Mouse (Mus musculus) small intestine, adult 2 months (tissue): ENCODE results near the gene Zfp579.

Experiments
- CTCF ChIP-seq: fragments of 200-500 bp; IDR thresholded peaks from 2 replicates; pipeline ENCODE4 v1.5.1; 2012; ENCODE audit warnings: low read depth, mild to moderate bottlenecking, control low read depth, inconsistent platforms, low read length, moderate library complexity, mixed read lengths; ENCODE audit not compliant: insufficient replicate concordance, insufficient read length; ENCODE audit errors: extremely low read depth
- POLR2A ChIP-seq: fragments of 200-500 bp; IDR thresholded peaks from 2 replicates; pipeline ENCODE4 v1.6.1; 2012; ENCODE audit warnings: low read depth, mild to moderate bottlenecking, control low read depth, inconsistent platforms, low read length, moderate library complexity

DNA sequence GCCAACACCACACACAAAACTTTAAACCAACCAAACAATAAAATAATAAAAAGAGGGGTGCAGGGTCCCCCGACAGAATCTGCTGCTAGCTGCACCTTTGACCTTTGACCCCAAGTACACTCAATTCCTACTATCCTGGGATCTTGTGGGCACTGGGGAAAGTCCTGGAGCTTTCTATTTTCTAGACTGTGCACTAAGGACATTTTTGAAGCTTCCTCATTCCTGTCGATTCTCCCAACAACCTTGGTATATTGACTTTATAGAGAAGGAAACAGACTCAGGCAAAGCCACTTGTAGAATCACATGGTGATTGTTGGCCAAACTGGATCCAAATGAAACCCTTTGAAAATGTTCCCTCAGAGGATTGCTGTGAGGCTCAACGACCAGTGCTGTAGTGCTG, 20.1 kb upstream of the Zfp579 start:
- TF ChIP-seq CTCF (no peak), POLR2A (no peak)
